Mouse (Mus musculus): ENCODE data around the gene Gabpb2. TPM values are rescaled to one million over a fixed set of nuclear protein-coding genes. Genes with fewer than 3 reads are reported as not detected.

The Gabpb2 gene
- polyA plus RNA-seq (2016; fragmentation: Nextera tagmentation; extraction: Ambion mirVana): 14.7 and 15.3 TPM in 2 replicates

DNA sequence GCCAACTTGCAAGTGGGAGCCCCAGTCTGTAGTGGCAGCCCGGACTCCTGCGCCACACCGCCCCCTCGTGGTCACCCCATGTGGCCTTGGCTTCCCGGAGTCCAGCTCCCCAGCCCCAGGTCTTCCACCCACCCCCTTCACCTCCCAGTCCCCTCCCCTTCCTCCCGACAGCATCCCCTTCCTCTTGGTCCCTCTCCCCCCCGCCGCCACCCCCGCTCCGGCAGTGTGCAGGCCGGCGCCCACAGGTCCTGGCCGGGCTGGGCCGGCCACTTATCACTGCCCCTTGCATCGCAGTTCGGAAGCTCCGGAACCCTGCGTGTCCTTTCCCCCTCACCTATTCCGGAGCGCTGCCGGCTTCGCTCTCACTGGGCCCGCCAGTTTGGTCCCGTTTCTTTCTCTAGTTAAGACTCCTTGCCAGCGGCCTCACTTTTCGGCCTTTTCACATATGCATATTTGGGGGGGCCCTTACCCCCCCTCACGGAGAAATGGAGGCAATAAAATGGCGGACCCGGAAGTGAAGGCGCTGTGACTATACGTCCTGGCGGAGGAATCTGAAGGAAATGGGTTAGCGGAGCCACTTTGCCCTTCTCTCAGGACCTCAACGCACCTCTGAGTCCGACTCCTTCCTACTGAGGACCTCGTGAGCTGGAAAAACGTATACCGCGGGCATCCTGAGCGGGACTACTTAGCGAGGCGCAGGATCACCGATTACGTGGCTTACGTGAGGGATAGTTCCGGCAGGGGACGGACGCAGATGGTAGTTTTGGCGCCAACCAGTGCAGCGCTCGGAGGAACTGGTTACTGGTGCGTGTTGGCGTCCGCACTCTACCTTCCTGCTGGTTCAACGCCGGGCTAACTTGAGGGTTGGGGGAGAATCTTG lies at the start of gene Gabpb2:
Gene Gabpb2, minus strand, starts transcription at position 662 of the 880 bp plus-strand sequence.
- peaks cover 12% of the 10 kb centered on the region for H3K4me1 ChIP-seq
- H3K9me3 ChIP-seq: no peaks in the 10 kb centered on the region
- H3K27me3 ChIP-seq: no peaks in the 10 kb centered on the region
- H3K4me3 ChIP-seq: peak within 1 kb of the TSS; percentile 72
- WGBS: under 1% methylated on average over 56 of the region's 56 CpGs
- H3K36me3 ChIP-seq: peaks cover 26% of the 10 kb centered on the region
- peak within 1 kb of the TSS; percentile 63 for H3K4me2 ChIP-seq (replicated peaks)
- peak within 1 kb of the TSS; percentile 92 for H3K9ac ChIP-seq
- peak within 1 kb of the TSS; percentile 99 for H3K27ac ChIP-seq
- peak; percentile 93 for ATAC-seq (ENCODE audit: insufficient number of reproducible peaks, insufficient read depth, low FRiP score, low TSS enrichment)

DNA sequence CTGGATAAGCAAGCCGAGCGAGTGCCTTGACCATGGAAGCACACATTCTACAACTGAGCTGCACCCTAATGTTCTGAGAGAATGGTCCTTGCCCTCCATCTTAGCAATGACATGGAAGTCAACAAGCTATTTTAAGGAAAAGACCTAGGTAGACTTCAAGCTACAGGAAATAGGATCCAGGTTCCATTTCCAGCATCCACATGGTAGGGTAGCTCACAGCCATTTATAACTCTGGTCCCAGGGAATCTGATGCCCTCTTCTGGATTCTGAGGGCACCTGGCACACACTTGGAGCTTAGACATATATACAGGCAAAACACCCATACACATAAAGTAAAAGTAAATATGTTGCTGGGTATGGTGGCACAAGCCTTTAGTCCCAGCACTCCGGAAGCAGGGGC lies 48.3 kb upstream of the Gabpb2 start:
- H3K4me1 ChIP-seq: no peaks in the 10 kb centered on the region
- no peak for ATAC-seq (ENCODE audit: insufficient number of reproducible peaks, insufficient read depth, low FRiP score, low TSS enrichment)
- no peak overlapping the region for H3K4me3 ChIP-seq
- no peak overlapping the region for H3K9ac ChIP-seq
- peaks cover 51% of the 10 kb centered on the region for H3K36me3 ChIP-seq
- no peaks in the 10 kb centered on the region for H3K9me3 ChIP-seq
- H3K4me2 ChIP-seq (replicated peaks): no peak overlapping the region
- H3K27me3 ChIP-seq: no peaks in the 10 kb centered on the region
- H3K27ac ChIP-seq: no peak overlapping the region
- WGBS: 84% methylated on average over 3 of the region's 3 CpGs

DNA sequence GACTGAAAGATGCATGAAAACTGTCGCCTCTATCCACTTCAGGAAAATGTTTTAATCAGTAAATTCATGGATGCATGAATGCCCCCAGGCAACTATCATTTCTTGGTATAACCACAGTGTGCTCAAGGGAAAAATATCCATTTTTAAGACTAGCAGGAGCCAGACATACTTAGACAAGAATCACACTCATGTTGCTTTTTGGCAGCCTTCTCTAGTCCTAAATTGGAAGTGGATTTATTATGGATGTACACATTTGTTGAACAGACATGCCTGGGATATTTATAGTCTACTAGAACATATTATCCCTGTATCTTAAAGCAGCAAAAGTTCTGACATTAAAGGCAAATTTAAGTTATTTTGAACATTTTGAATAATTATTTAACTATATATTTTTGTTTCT lies 47.0 kb upstream of the Gabpb2 start:
- H3K9ac ChIP-seq: no peak overlapping the region
- 79% methylated on average over 1 of the region's 1 CpGs for WGBS

DNA sequence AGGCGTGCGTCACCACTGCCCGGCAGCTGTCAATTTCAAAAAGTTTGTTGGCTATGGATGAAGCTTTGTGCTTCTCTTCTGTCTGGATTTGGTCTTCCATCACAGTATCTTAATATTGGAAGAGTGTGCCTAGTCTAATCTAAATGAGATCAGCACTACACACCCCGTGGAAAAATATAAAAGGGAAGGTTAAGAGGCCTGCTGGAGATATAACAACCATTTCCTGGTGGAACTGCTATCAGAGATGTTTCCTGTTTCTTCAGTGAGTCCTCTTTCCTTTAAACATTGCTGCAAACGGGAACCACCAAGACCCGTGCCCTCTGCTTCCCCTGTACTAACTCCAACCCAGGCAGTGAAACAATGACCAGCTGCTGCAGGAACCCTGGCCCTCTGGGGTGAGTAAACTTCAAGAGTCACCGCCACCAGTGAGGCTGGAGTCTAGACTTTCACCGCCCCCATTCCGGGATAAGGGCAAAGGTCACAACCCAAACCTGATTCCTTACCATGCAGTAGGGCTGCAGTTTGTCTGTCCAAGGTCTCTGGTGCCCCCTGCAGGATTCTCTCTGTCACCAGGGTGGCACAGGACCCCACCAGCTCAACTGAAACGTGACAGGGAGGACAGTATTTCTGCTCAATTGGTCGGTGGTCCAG lies 45.5 kb upstream of the Gabpb2 start:
- Histone ChIP-seq H3K4me1 (no peaks in the 10 kb centered on the region), H3K27me3 (no peaks in the 10 kb centered on the region), H3K4me2 (replicated peaks) (no peak overlapping the region), H3K27ac (no peak overlapping the region), H3K9me3 (no peaks in the 10 kb centered on the region), H3K4me3 (no peak overlapping the region), H3K36me3 (peaks cover 59% of the 10 kb centered on the region), H3K9ac (no peak overlapping the region)
- WGBS: 43% methylated on average over 11 of the region's 11 CpGs
- ATAC-seq (ENCODE audit: insufficient number of reproducible peaks, insufficient read depth, low FRiP score, low TSS enrichment): no peak

More for the DNA sequence above, 47.0 kb upstream of the Gabpb2 start:
- Histone ChIP-seq H3K4me2 (replicated peaks) (no peak overlapping the region), H3K9me3 (no peaks in the 10 kb centered on the region), H3K4me3 (no peak overlapping the region), H3K27ac (no peak overlapping the region), H3K27me3 (no peaks in the 10 kb centered on the region), H3K4me1 (no peaks in the 10 kb centered on the region), H3K36me3 (peaks cover 55% of the 10 kb centered on the region)
- ATAC-seq (ENCODE audit: insufficient number of reproducible peaks, insufficient read depth, low FRiP score, low TSS enrichment): no peak

DNA sequence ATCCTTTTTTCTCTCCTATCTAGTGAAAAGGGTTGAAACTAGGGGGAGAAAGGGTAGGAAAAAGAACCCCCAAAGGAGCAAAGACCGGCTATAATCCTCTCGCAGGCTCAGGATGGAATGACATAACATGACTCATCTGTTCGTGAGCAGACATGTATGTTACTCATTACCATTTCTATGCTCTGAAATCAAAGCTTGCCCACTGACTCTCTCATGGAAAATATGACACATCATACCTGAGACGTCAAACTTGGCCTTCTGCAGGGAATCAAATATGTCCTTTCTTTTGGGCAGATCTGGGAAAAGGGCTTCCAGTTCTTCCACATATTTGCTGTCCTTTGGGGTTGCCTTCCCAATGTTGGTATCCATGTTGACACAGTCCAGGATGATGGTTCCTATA lies 44.3 kb upstream of the Gabpb2 start:
- no peak for ATAC-seq (ENCODE audit: insufficient number of reproducible peaks, insufficient read depth, low FRiP score, low TSS enrichment)
- Histone ChIP-seq H3K27me3 (no peaks in the 10 kb centered on the region), H3K4me3 (no peak overlapping the region), H3K36me3 (peaks cover 57% of the 10 kb centered on the region), H3K4me2 (replicated peaks) (no peak overlapping the region), H3K4me1 (no peaks in the 10 kb centered on the region), H3K27ac (no peak overlapping the region), H3K9me3 (no peaks in the 10 kb centered on the region), H3K9ac (no peak overlapping the region)
- WGBS: 80% methylated on average over 4 of the region's 4 CpGs

DNA sequence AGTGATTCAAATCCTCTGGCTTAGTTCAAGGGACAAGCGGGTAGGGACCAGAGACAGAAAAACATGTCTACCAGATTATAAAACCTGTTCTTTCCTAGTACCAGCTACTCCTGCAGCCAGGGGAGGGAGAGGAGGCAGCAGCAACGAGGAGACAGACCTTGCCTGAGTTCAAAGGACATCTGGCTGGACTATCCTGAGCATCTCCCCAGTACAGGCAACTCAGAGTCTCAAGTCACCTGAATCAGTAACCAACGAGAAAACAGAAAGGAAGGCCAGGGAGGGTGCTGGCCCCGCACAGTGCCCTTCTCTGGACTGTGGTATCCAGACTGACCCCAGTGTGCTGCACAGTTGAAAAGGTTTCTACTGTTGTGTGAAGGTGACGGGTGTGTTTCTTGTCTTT lies 39.2 kb upstream of the Gabpb2 start:
- no peak for ATAC-seq (ENCODE audit: insufficient number of reproducible peaks, insufficient read depth, low FRiP score, low TSS enrichment)
- H3K4me1 ChIP-seq: no peaks in the 10 kb centered on the region
- no peak overlapping the region for H3K4me2 ChIP-seq (replicated peaks)
- WGBS: 86% methylated on average over 5 of the region's 5 CpGs
- H3K9ac ChIP-seq: no peak overlapping the region
- H3K27me3 ChIP-seq: no peaks in the 10 kb centered on the region
- no peak overlapping the region for H3K27ac ChIP-seq
- H3K36me3 ChIP-seq: peaks cover 72% of the 10 kb centered on the region
- no peaks in the 10 kb centered on the region for H3K9me3 ChIP-seq
- no peak overlapping the region for H3K4me3 ChIP-seq

DNA sequence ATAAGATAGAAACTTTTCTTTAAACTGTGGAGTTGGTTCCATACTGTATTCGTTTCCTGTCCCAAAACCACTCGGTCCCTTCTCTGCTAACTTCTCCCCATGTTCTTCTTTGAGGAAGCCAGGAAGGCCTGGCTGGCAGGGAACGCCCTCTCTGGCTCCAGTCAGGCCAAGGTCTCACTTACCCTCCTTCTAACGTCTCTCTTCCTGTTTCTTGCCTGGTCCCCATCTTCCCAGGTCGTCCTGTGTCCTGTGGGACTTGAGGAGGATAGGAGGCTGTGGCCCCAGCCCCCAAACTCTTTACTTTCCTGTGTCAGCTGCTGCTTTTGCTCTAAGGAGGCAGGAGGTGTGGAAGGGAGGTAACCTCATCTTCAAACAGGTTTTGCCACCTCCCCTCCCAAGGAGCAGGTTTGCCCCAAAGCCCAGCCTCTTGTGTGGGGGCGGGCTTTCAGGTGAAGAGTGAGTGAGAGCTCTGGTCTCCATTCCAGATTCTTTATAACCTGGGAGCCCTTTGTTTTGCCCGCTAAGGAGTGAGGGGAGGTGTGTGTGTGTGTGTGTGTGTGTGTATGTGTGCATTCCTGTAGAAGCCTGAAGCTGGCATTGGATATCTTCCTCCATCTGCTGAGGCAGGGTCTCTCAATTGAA lies 33.2 kb upstream of the Gabpb2 start, which contains the start of gene Bnipl:
Gene Bnipl, minus strand, starts transcription at position 411 of the 642 bp plus-strand sequence.
- ATAC-seq (ENCODE audit: insufficient number of reproducible peaks, insufficient read depth, low FRiP score, low TSS enrichment): peak; percentile 72
- H3K9me3 ChIP-seq: no peaks in the 10 kb centered on the region
- 47% methylated on average over 7 of the region's 7 CpGs for WGBS
- no peaks in the 10 kb centered on the region for H3K4me1 ChIP-seq
- H3K27me3 ChIP-seq: no peaks in the 10 kb centered on the region
- no peak within 1 kb of the TSS for H3K9ac ChIP-seq
- H3K36me3 ChIP-seq: peaks cover 39% of the 10 kb centered on the region
- no peak within 1 kb of the TSS for H3K4me3 ChIP-seq
- H3K4me2 ChIP-seq (replicated peaks): 0 out of 2 replicates have a peak within 1 kb of the TSS, but pooled peaks have one; percentile 13
- H3K27ac ChIP-seq: no peak within 1 kb of the TSS

DNA sequence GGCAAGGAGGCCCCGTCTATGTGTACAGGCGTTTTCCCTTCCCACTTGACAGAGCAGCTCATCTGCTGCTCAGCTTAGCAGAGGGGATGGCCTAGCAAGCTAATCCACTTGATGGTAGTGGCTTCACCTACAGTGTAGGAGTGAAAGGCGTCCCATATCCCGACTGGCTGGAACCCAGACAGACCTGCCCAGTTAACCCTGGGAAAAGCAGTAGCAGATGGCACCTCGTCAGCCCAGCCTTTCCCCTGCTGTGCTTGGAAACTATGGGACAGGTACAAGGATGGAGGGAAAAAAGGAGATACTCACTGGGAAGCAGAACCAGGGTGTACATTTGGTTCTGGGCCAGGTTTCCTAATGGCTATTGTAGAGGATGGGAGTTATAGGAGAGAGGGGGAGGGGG lies 32.6 kb upstream of the Gabpb2 start:
- Histone ChIP-seq H3K27me3 (no peaks in the 10 kb centered on the region), H3K4me3 (no peak overlapping the region), H3K4me1 (no peaks in the 10 kb centered on the region), H3K36me3 (peaks cover 33% of the 10 kb centered on the region), H3K9ac (no peak overlapping the region), H3K9me3 (no peaks in the 10 kb centered on the region), H3K27ac (no peak overlapping the region), H3K4me2 (replicated peaks) (no peak overlapping the region)
- ATAC-seq (ENCODE audit: insufficient number of reproducible peaks, insufficient read depth, low FRiP score, low TSS enrichment): no peak
- 78% methylated on average over 5 of the region's 5 CpGs for WGBS

DNA sequence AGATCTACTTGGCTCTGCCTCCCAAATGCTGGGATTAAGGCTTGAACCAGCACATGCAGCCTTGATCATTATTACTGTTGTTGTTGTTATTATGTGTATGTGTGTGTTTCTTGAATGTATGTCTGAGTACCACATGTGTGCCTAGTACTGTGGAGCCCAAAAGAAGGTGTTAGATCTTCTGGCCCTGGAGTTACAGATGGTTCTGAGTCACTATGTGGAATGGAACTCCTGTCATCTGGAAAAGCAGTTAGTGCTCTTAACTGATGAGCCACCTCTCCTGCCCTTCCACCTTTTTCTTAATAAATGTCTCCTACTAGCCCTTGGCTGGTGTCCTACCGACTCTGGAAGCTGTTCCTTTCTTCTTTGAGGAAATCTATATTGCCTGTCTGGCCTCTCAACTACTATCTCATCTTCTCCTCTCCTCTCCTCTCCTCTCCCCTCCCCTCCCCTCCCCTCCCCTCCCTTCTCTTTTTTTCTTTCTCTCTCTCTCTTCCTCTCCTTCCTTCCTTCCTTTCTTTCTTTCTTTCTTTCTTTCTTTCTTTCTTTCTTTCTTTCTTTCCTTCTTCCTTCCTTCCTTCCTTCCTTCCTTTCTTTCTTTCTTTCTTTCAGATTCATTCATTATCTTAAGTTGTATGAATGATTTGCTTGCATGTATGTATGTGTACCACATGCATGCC lies 30.1 kb upstream of the Gabpb2 start:
- Histone ChIP-seq H3K4me2 (replicated peaks) (no peak overlapping the region), H3K4me3 (no peak overlapping the region), H3K4me1 (no peaks in the 10 kb centered on the region), H3K27me3 (no peaks in the 10 kb centered on the region), H3K36me3 (peaks cover 9% of the 10 kb centered on the region; the same call in 1 of the 2 replicates), H3K9me3 (no peaks in the 10 kb centered on the region), H3K27ac (no peak overlapping the region), H3K9ac (no peak overlapping the region)
- WGBS: 88% methylated on average over 1 of the region's 1 CpGs
- ATAC-seq (ENCODE audit: insufficient number of reproducible peaks, insufficient read depth, low FRiP score, low TSS enrichment): no peak

DNA sequence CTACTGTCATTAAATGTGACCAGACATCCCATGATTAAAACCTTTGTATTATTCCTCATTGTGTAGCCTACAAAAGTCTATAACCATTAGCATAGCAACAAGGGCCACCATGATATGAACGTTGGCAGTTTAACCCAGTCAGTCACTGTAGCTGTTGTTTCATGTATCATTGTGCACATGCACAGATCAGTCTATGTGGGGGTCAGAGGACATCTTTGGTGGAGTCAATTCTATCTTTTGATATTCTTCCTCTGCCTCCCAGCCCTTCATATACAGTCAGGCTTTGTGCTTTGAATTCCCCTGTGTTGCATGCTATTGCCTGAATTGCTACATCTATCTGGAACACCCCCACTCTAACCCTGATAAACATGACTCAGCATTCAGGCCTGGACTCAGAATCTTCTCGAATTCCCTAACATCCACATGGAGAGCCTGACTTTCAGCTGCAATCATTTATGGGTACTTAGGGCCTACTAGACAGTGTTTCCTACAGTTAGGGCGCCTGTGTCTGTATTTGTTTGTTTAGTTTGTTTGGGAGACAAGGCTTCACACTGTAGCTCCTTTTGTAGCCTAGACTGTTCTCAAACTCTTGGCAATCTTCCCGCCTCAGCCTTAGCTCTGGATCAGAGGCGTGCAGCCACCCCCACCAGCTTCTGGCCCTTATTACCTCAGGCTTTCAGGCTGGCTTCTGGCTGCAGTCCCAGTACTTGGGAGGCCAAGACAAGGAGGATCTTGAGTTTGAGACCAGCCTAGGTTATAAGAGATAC lies 28.9 kb upstream of the Gabpb2 start:
- Histone ChIP-seq H3K4me3 (no peak overlapping the region), H3K36me3 (no peaks in the 10 kb centered on the region), H3K9ac (no peak overlapping the region), H3K27ac (no peak overlapping the region), H3K27me3 (no peaks in the 10 kb centered on the region), H3K4me2 (replicated peaks) (no peak overlapping the region), H3K4me1 (no peaks in the 10 kb centered on the region), H3K9me3 (no peaks in the 10 kb centered on the region)
- WGBS: 80% methylated on average over 5 of the region's 5 CpGs
- ATAC-seq (ENCODE audit: insufficient number of reproducible peaks, insufficient read depth, low FRiP score, low TSS enrichment): no peak

DNA sequence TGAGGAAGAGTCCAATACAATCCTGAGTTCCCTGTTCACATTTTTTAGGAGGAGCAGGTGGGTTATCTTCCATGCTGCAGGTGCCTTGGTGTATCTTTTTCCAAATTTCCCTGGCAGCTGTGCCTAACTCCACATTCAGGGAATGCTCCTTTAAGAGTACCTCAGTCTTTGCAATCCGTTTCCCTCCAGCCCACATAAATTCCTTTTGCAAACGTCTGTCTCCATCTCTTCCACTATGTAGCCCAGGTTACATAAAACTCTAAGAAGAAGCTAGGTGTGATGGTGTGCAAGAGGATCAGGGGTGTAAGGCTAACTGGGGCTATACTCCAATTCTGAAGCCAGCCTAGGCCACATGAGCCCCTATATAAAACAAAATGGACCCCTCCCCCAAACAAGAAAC lies 25.4 kb upstream of the Gabpb2 start:
- Histone ChIP-seq H3K4me1 (no peaks in the 10 kb centered on the region; the same call in 1 of the 2 replicates), H3K27ac (no peak overlapping the region), H3K4me3 (no peak overlapping the region), H3K4me2 (replicated peaks) (no peak overlapping the region), H3K9me3 (no peaks in the 10 kb centered on the region), H3K9ac (no peak overlapping the region), H3K36me3 (peaks cover 8% of the 10 kb centered on the region), H3K27me3 (no peaks in the 10 kb centered on the region)
- 82% methylated on average over 2 of the region's 2 CpGs for WGBS
- no peak for ATAC-seq (ENCODE audit: insufficient number of reproducible peaks, insufficient read depth, low FRiP score, low TSS enrichment)
